Mouse (Mus musculus) bone marrow, adult 2 months (tissue): ENCODE results near the gene Cyfip2.

ENCODE experiments used
- CTCF ChIP-seq: fragments of 200-500 bp; IDR thresholded peaks from 2 replicates; pipeline ENCODE4 v1.5.1; 2011; ENCODE audit warnings: low read length, control low read depth; ENCODE audit not compliant: control insufficient read depth, insufficient read depth
- POLR2A ChIP-seq: fragments of 200-500 bp; IDR thresholded peaks from 2 replicates; pipeline ENCODE4 v1.6.1; 2011; ENCODE audit warnings: low read depth, mild to moderate bottlenecking, control low read depth, low read length, borderline replicate concordance; ENCODE audit not compliant: control insufficient read depth

DNA sequence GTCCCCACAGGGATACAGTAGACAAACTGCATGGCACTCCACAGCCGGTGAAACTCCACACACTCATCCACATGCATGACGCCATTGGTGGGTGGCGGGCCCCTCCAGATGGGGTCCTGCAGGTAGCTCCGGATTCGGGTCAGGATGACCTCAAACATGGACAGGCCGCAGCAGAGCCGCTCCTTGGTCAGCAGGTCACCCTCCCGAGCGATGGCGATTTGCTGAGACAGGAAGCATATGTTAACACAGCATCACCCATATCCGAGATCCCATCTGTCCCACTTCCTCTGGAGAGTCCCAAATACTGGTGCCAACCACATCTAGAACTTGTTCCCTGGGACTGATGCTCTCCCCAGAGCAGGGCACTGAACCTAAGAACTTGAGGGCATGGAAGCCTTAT is 112.0 kb downstream of the Cyfip2 start:
- TF ChIP-seq POLR2A (no peak), CTCF (no peak)
